Mouse (Mus musculus): Measurements from ENCODE around the gene Tada1. TPM values are rescaled to one million over a fixed set of nuclear protein-coding genes. Genes with fewer than 3 reads are reported as not detected.

Gene Tada1
- total and polyA plus RNA-seq, 3 experiments = 34.0 to 36.7 TPM; not detected in 1

- H3K9ac ChIP-seq (ENCODE audit: control insufficient read depth, low read depth, low read length, poor library complexity, severe bottlenecking) = peak overlapping the region; percentile 49
- no peaks in the 10 kb centered on the region for H3K79me2 ChIP-seq (ENCODE audit: control insufficient read depth, insufficient read depth, low read length, poor library complexity)
- peak overlapping the region; percentile 26 to 44; a peak in 2 of 4 replicates for H3K4me3 ChIP-seq (ENCODE audit: control insufficient read depth in 1 of 2, insufficient read depth in 1 of 2, low read depth in 2 of 2, low read length in 2 of 2)
- no peaks in the 10 kb centered on the region for H3K9me3 ChIP-seq (replicated peaks; ENCODE audit: insufficient read depth, low read length)
- 0 out of 4 replicates have a peak, but pooled peaks cover 0 to 5% of the 10 kb centered on the region in 2 experiments for H3K4me1 ChIP-seq (ENCODE audit: control insufficient read depth in 1 of 2, insufficient read depth in 2 of 2, low read length in 2 of 2)
- peak; percentile 79 for DNase-seq (ENCODE audit: low read depth, low spot score)
- H3K27ac ChIP-seq (ENCODE audit: control insufficient read depth, low read depth, low read length) = peak overlapping the region; percentile 50
- no peaks in the 10 kb centered on the region for H3K27me3 ChIP-seq (ENCODE audit: control insufficient read depth in 1 of 2, insufficient read depth in 2 of 2, low read length in 2 of 2)
- TF ChIP-seq UBTF (IDR thresholded peaks at IDR 0.05; ENCODE audit: borderline replicate concordance, insufficient read depth, low read depth, low read length) (no peak), ZC3H11A (IDR thresholded peaks at IDR 0.05; ENCODE audit: low read depth, low read length) (peak; percentile 84), POLR2AphosphoS5 (IDR thresholded peaks at IDR 0.05; ENCODE audit: borderline replicate concordance, low read depth, low read length) (no peak), USF1 (IDR thresholded peaks at IDR 0.05; ENCODE audit: low read depth, low read length) (peak; percentile 47; the same call in 1 of the 2 replicates), CTCF (IDR thresholded peaks at IDR 0.05 in 2 of 3, conservative IDR thresholded peaks at IDR 0.05 in 1 of 3; ENCODE audit: control insufficient read depth in 1 of 3, insufficient read depth in 1 of 3, low read depth in 2 of 3, low read length in 3 of 3, poor library complexity in 1 of 3, severe bottlenecking in 1 of 3) (peak in 2 of 3 experiments; percentile 26 to 90; a peak in 3 of 6 replicates), MXI1 (IDR thresholded peaks at IDR 0.05; ENCODE audit: low read depth, low read length) (0 out of 2 replicates have a peak, but pooled peaks have one; percentile 9), TAL1 (IDR thresholded peaks at IDR 0.05; ENCODE audit: low read length) (no peak), POLR2A (IDR thresholded peaks at IDR 0.05; ENCODE audit: control insufficient read depth in 1 of 2, insufficient read depth in 1 of 2, low read depth in 1 of 2, low read length in 2 of 2, poor library complexity in 1 of 2) (no peak), ZMIZ1 (IDR thresholded peaks at IDR 0.05; ENCODE audit: low read depth, low read length) (no peak), MAX (IDR thresholded peaks at IDR 0.05; ENCODE audit: low read length) (peak; percentile 84), RAD21 (IDR thresholded peaks at IDR 0.05; ENCODE audit: low read depth, low read length) (peak; percentile 93), ELF1 (IDR thresholded peaks at IDR 0.05; ENCODE audit: low read depth, low read length) (no peak), POLR2AphosphoS2 (IDR thresholded peaks at IDR 0.05; ENCODE audit: low read length) (no peak), ZKSCAN1 (IDR thresholded peaks at IDR 0.05; ENCODE audit: low read depth, low read length) (no peak), MYC (IDR thresholded peaks at IDR 0.05; ENCODE audit: low read depth, low read length) (peak; percentile 92), MYB (IDR thresholded peaks at IDR 0.05; ENCODE audit: low read depth, low read length) (no peak), MAZ (IDR thresholded peaks at IDR 0.05; ENCODE audit: low read depth, low read length) (no peak), SMC3 (IDR thresholded peaks at IDR 0.05; ENCODE audit: low read depth, low read length) (peak; percentile 75)
- H3K36me3 ChIP-seq (ENCODE audit: control insufficient read depth in 1 of 2, insufficient read depth in 2 of 2, low read length in 2 of 2) = peaks cover 0 to 2% of the 10 kb centered on the region in 2 experiments; a peak in 1 of 4 replicates
These were observed 50.2 kb downstream of the Tada1 start for GRCm38 (mm10) chr1:166429053-166429452.

DNA sequence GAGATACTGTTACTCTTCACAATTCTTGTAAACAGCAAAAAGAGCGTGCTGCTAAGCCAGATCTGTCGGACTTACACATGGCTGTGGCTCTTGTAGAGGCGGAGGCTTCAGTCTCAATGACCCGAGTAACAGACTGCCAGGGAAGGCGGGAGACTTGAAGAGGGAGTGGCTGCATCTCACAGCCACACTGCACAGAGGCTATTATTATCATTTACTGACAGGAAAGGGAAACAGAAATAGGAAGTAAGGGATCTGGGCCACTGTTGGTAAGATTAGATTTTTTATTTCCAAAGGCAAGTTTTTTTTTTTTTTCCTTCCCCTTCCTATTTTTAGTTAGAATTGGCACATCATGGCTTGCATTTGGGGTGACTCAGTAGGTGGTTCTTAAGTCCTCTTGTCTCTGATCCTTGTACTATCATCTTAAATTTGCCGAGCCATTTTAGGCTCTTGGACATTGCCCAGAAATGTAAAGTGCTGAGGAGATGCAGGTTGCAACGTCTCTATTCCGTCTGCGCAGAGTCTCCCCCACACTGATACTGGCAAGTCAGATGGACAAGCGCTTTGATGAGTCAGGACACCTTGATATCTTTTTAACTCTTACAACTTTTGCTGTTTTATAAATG lies 51.0 kb downstream of the Tada1 start:
- H3K9me3 ChIP-seq (replicated peaks; ENCODE audit: insufficient read depth, low read length) = no peaks in the 10 kb centered on the region
- H3K27me3 ChIP-seq (ENCODE audit: control insufficient read depth in 1 of 2, insufficient read depth in 2 of 2, low read length in 2 of 2) = no peaks in the 10 kb centered on the region
- peak overlapping the region; percentile 75 for H3K9ac ChIP-seq (ENCODE audit: control insufficient read depth, low read depth, low read length, poor library complexity, severe bottlenecking)
- peak overlapping the region; percentile 44 to 54 for H3K4me3 ChIP-seq (ENCODE audit: control insufficient read depth in 1 of 2, insufficient read depth in 1 of 2, low read depth in 2 of 2, low read length in 2 of 2)
- DNase-seq (ENCODE audit: low read depth, low spot score) = peak; percentile 92
- no peaks in the 10 kb centered on the region for H3K79me2 ChIP-seq (ENCODE audit: control insufficient read depth, insufficient read depth, low read length, poor library complexity)
- H3K36me3 ChIP-seq (ENCODE audit: control insufficient read depth in 1 of 2, insufficient read depth in 2 of 2, low read length in 2 of 2) = peaks cover 0 to 2% of the 10 kb centered on the region in 2 experiments; a peak in 1 of 4 replicates
- peak overlapping the region; percentile 91 for H3K27ac ChIP-seq (ENCODE audit: control insufficient read depth, low read depth, low read length)
- 0 out of 4 replicates have a peak, but pooled peaks cover 0 to 5% of the 10 kb centered on the region in 2 experiments for H3K4me1 ChIP-seq (ENCODE audit: control insufficient read depth in 1 of 2, insufficient read depth in 2 of 2, low read length in 2 of 2)
- TF ChIP-seq KAT2A (conservative IDR thresholded peaks at IDR 0.05; ENCODE audit: low read depth, low read length) = no peak
- TF ChIP-seq SMC3 (IDR thresholded peaks at IDR 0.05; ENCODE audit: low read depth, low read length) = peak; percentile 12; the same call in 1 of the 2 replicates
- TF ChIP-seq TCF12 (IDR thresholded peaks at IDR 0.05; ENCODE audit: low read depth, low read length) = peak; percentile 68
- TF ChIP-seq UBTF (IDR thresholded peaks at IDR 0.05; ENCODE audit: borderline replicate concordance, insufficient read depth, low read depth, low read length) = no peak
- TF ChIP-seq POLR2AphosphoS5 (IDR thresholded peaks at IDR 0.05; ENCODE audit: borderline replicate concordance, low read depth, low read length) = no peak
- no peak for TF ChIP-seq POLR2AphosphoS2 (IDR thresholded peaks at IDR 0.05; ENCODE audit: low read length)
- no peak for TF ChIP-seq RAD21 (IDR thresholded peaks at IDR 0.05; ENCODE audit: low read depth, low read length)
- no peak for TF ChIP-seq ZMIZ1 (IDR thresholded peaks at IDR 0.05; ENCODE audit: low read depth, low read length)
- TF ChIP-seq MAZ (IDR thresholded peaks at IDR 0.05; ENCODE audit: low read depth, low read length) = no peak
- peak; percentile 77 for TF ChIP-seq GATA1 (IDR thresholded peaks at IDR 0.05; ENCODE audit: low read depth, low read length)
- peak; percentile 37; the same call in 1 of the 2 replicates for TF ChIP-seq MAX (IDR thresholded peaks at IDR 0.05; ENCODE audit: low read length)
- TF ChIP-seq ETS1 (IDR thresholded peaks at IDR 0.05; ENCODE audit: low read depth, low read length) = peak; percentile 84
- peak; percentile 43; the same call in 1 of the 2 replicates for TF ChIP-seq ELF1 (IDR thresholded peaks at IDR 0.05; ENCODE audit: low read depth, low read length)
- peak; percentile 40; the same call in 1 of the 2 replicates for TF ChIP-seq MYC (IDR thresholded peaks at IDR 0.05; ENCODE audit: low read depth, low read length)
- no peak for TF ChIP-seq ZKSCAN1 (IDR thresholded peaks at IDR 0.05; ENCODE audit: low read depth, low read length)
- peak; percentile 50 for TF ChIP-seq MXI1 (IDR thresholded peaks at IDR 0.05; ENCODE audit: low read depth, low read length)
- TF ChIP-seq TBP (IDR thresholded peaks at IDR 0.05; ENCODE audit: low read depth, low read length) = peak; percentile 65; the same call in 1 of the 2 replicates
- TF ChIP-seq POLR2A (IDR thresholded peaks at IDR 0.05; ENCODE audit: control insufficient read depth in 1 of 2, insufficient read depth in 1 of 2, low read depth in 1 of 2, low read length in 2 of 2, poor library complexity in 1 of 2) = peak in 1 of 2 experiments; percentile 67; a peak in 2 of 4 replicates
- TF ChIP-seq BHLHE40 (IDR thresholded peaks at IDR 0.05; ENCODE audit: borderline replicate concordance, low read depth, low read length) = 0 out of 2 replicates have a peak, but pooled peaks have one; percentile 30
- TF ChIP-seq MEF2A (IDR thresholded peaks at IDR 0.05; ENCODE audit: extremely low read depth, insufficient replicate concordance, low read depth, low read length, poor library complexity, severe bottlenecking) = peak; percentile 91; the same call in 1 of the 2 replicates
- TF ChIP-seq CHD1 (IDR thresholded peaks at IDR 0.05; ENCODE audit: low read depth, low read length) = no peak
